Mouse (Mus musculus) embryonic facial prominence, embryonic 13.5 days (tissue): ENCODE data around the gene 4933405L10Rik. TPM values are rescaled to one million over a fixed set of nuclear protein-coding genes. Genes with fewer than 3 reads are reported as not detected.

Experiments used
- ATAC-seq: fragments of 200-750 bp; cut with Nextera tagmentation; 2 replicates; pipeline ENCODE4 v1.8.0; 2017; ENCODE audit warnings: low read depth; ENCODE audit not compliant: insufficient number of reproducible peaks, insufficient read depth, low FRiP score, low TSS enrichment
- H3K27ac ChIP-seq: fragments of 300-500 bp; sonication (generic); 2 replicates; pipeline ENCODE4 v1.5.1; 2015; ENCODE audit warnings: moderate library complexity, mild to moderate bottlenecking, inconsistent platforms
- H3K27me3 ChIP-seq: fragments of 300-500 bp; sonication (generic); 2 replicates; pipeline ENCODE4 v1.6.1; 2015; ENCODE audit warnings: mild to moderate bottlenecking, inconsistent platforms
- H3K36me3 ChIP-seq: fragments of 300-500 bp; sonication (generic); 2 replicates; pipeline ENCODE4 v1.6.1; 2015; ENCODE audit warnings: mild to moderate bottlenecking, inconsistent platforms
- H3K4me1 ChIP-seq: fragments of 300-500 bp; sonication (generic); 2 replicates; pipeline ENCODE4 v1.6.1; 2015; ENCODE audit warnings: inconsistent platforms
- H3K4me2 ChIP-seq: fragments of 300-500 bp; sonication (generic); 2 replicates; pipeline ENCODE4 v1.6.1; 2015; ENCODE audit warnings: moderate library complexity, mild to moderate bottlenecking, inconsistent platforms
- H3K4me3 ChIP-seq: fragments of 300-500 bp; sonication (generic); 2 replicates; pipeline ENCODE4 v1.5.1; 2015; ENCODE audit warnings: mild to moderate bottlenecking, inconsistent platforms
- H3K9ac ChIP-seq: fragments of 300-500 bp; sonication (generic); 2 replicates; pipeline ENCODE4 v1.6.1; 2015; ENCODE audit warnings: mild to moderate bottlenecking, inconsistent platforms
- H3K9me3 ChIP-seq: fragments of 300-500 bp; sonication (generic); 2 replicates; pipeline ENCODE4 v1.6.1; 2016; ENCODE audit warnings: inconsistent platforms
- WGBS: fragments of 180-500 bp; shearing (Covaris S2); methylation state at CpG from one replicate; pipeline ENCODE4 v1.1.7; 2015; ENCODE audit warnings: mixed read lengths; 5-methylcytosine and 5-hydroxymethylcytosine counted together
- polyA plus RNA-seq: library from polyadenylated mRNA; unstranded; fragments of >200 nt; fragmentation: Nextera tagmentation; extraction: Ambion mirVana; gene quantifications from 2 replicates; pipeline ENCODE4 v1.2.1, GENCODE M21; 2015

Gene 4933405L10Rik
- polyA plus RNA-seq = 0.25 and 0.36 TPM in 2 replicates

- H3K36me3 ChIP-seq = peaks cover 19% of the 10 kb centered on the region
- H3K4me2 ChIP-seq = peak within 1 kb of the TSS; percentile 92
- H3K9ac ChIP-seq = peak within 1 kb of the TSS; percentile 79
- WGBS = under 1% methylated on average over 55 of the region's 55 CpGs
- peaks cover 14% of the 10 kb centered on the region for H3K4me1 ChIP-seq
- ATAC-seq = peak; percentile 65
- H3K4me3 ChIP-seq = peak within 1 kb of the TSS; percentile 62
- peak within 1 kb of the TSS; percentile 28; the same call in 1 of the 2 replicates for H3K27ac ChIP-seq
- H3K9me3 ChIP-seq = no peaks in the 10 kb centered on the region
- H3K27me3 ChIP-seq = no peaks in the 10 kb centered on the region
These were observed at the start of gene 4933405L10Rik, which contains the start of gene Enkd1 for GRCm38 (mm10) chr8:105707498-105708403. Gene 4933405L10Rik (plus strand): TSS chr8:105707655. Gene Enkd1 (minus strand): TSS chr8:105708210.

GRCm38 (mm10) chr8:105661167-105661566 lies 46.3 kb upstream of the 4933405L10Rik start:
- Histone ChIP-seq H3K27me3 (no peaks in the 10 kb centered on the region), H3K4me3 (no peak overlapping the region), H3K4me1 (no peaks in the 10 kb centered on the region), H3K9me3 (no peaks in the 10 kb centered on the region), H3K27ac (no peak overlapping the region), H3K9ac (no peak overlapping the region), H3K36me3 (peaks cover 31% of the 10 kb centered on the region), H3K4me2 (no peak overlapping the region)
- ATAC-seq = no peak
- WGBS = 75% methylated on average over 3 of the region's 3 CpGs

DNA sequence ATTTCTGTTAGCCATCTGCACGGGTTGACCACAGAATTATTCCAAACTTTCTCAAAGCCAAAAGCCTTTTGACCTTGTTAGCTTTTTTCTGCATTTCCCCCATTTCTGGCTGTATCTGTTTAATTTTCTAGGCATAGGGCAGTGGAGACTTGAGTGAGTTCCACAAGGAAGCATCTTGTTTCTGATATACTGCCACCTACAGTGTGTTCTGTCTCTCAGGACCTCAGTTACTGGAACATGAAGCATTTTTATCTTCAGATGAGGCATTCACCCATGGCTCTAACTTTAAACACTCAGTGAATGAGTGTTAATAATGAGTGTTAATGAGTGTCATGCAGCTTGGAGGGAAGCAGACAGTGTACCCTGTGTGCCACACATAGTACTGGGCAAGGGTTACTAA lies 29.6 kb upstream of the 4933405L10Rik start:
- WGBS = 84% methylated on average over 1 of the region's 1 CpGs
- ATAC-seq = no peak
- H3K4me3 ChIP-seq = no peak overlapping the region
- no peak overlapping the region for H3K9ac ChIP-seq
- no peak overlapping the region for H3K4me2 ChIP-seq
- peaks cover 93% of the 10 kb centered on the region for H3K36me3 ChIP-seq
- no peak overlapping the region for H3K27ac ChIP-seq
- H3K27me3 ChIP-seq = no peaks in the 10 kb centered on the region
- no peaks in the 10 kb centered on the region for H3K9me3 ChIP-seq
- H3K4me1 ChIP-seq = no peaks in the 10 kb centered on the region

GRCm38 (mm10) chr8:105685325-105685724 lies 22.1 kb upstream of the 4933405L10Rik start:
- H3K4me2 ChIP-seq = no peak overlapping the region
- H3K9ac ChIP-seq = no peak overlapping the region; the same call in 1 of the 2 replicates
- no peak overlapping the region for H3K4me3 ChIP-seq
- H3K36me3 ChIP-seq = peaks cover 38% of the 10 kb centered on the region
- WGBS = 71% methylated on average over 7 of the region's 7 CpGs
- H3K27me3 ChIP-seq = no peaks in the 10 kb centered on the region
- ATAC-seq = no peak
- H3K9me3 ChIP-seq = no peaks in the 10 kb centered on the region
- no peak overlapping the region for H3K27ac ChIP-seq
- peaks cover 9% of the 10 kb centered on the region; the same call in 1 of the 2 replicates for H3K4me1 ChIP-seq

- H3K4me3 ChIP-seq = peak within 1 kb of the TSS; percentile 7; the same call in 1 of the 2 replicates
- no peak within 1 kb of the TSS for H3K27ac ChIP-seq
- no peaks in the 10 kb centered on the region for H3K9me3 ChIP-seq
- no peaks in the 10 kb centered on the region for H3K27me3 ChIP-seq
- peaks cover 33% of the 10 kb centered on the region for H3K36me3 ChIP-seq
- peaks cover 9% of the 10 kb centered on the region; the same call in 1 of the 2 replicates for H3K4me1 ChIP-seq
- peak within 1 kb of the TSS; percentile 1; the same call in 1 of the 2 replicates for H3K9ac ChIP-seq
- peak within 1 kb of the TSS; percentile 47 for H3K4me2 ChIP-seq
- peak; percentile 20; the same call in 1 of the 2 replicates for ATAC-seq
- WGBS = 7% methylated on average over 26 of the region's 26 CpGs
These were observed 21.6 kb upstream of the 4933405L10Rik start, which contains the start of gene Carmil2 for GRCm38 (mm10) chr8:105685796-105686308. Gene Carmil2 (plus strand): TSS chr8:105686274.

GRCm38 (mm10) chr8:105686551-105686950 lies 20.9 kb upstream of the 4933405L10Rik start:
- no peak overlapping the region for H3K4me2 ChIP-seq
- no peak for ATAC-seq

GRCm38 (mm10) chr8:105687512-105687911 lies 19.9 kb upstream of the 4933405L10Rik start:
- Histone ChIP-seq H3K9ac (no peak overlapping the region), H3K9me3 (no peaks in the 10 kb centered on the region), H3K4me3 (no peak overlapping the region), H3K27me3 (no peaks in the 10 kb centered on the region), H3K36me3 (peaks cover 17% of the 10 kb centered on the region), H3K27ac (no peak overlapping the region), H3K4me1 (peaks cover 9% of the 10 kb centered on the region; the same call in 1 of the 2 replicates), H3K4me2 (no peak overlapping the region)
- 70% methylated on average over 8 of the region's 8 CpGs for WGBS
- no peak for ATAC-seq

More at GRCm38 (mm10) chr8:105686551-105686950, 20.9 kb upstream of the 4933405L10Rik start:
- Histone ChIP-seq H3K9ac (no peak overlapping the region), H3K4me3 (no peak overlapping the region), H3K36me3 (peaks cover 26% of the 10 kb centered on the region), H3K9me3 (no peaks in the 10 kb centered on the region), H3K4me1 (peaks cover 9% of the 10 kb centered on the region; the same call in 1 of the 2 replicates), H3K27me3 (no peaks in the 10 kb centered on the region), H3K27ac (no peak overlapping the region)
- WGBS = 55% methylated on average over 6 of the region's 6 CpGs

DNA sequence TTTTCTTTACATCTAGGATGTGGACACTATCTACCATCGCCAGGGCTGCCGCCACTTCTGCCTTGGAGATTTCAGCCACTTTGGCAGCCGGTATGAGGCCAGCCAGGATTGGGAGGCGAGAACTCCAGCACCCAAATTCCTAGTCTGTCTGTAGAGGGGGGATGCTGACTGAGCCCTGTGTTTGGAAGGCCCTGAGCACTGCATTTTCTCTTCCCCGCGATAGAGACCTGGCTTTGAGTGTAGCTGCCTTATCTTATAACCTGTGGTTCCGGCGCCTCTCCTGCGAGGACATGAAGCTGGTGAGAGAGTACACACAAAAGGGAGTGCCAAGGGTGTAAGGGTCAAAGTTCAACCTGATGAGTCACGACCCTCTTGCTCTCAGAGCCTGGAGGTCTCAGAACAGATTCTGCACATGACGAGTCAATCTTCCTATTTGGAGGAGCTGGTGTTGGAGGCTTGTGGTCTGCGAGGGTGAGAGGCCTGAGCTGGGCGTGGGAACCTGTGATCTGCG lies 19.2 kb upstream of the 4933405L10Rik start:
- Histone ChIP-seq H3K9me3 (no peaks in the 10 kb centered on the region; the same call in 1 of the 2 replicates), H3K4me2 (no peak overlapping the region), H3K27me3 (no peaks in the 10 kb centered on the region), H3K4me1 (peaks cover 9% of the 10 kb centered on the region; the same call in 1 of the 2 replicates), H3K4me3 (no peak overlapping the region), H3K27ac (no peak overlapping the region), H3K9ac (no peak overlapping the region), H3K36me3 (peaks cover 12% of the 10 kb centered on the region)
- no peak for ATAC-seq
- 68% methylated on average over 14 of the region's 14 CpGs for WGBS

GRCm38 (mm10) chr8:105689256-105689982 lies 18.0 kb upstream of the 4933405L10Rik start:
- 61% methylated on average over 35 of the region's 35 CpGs for WGBS
- no peak overlapping the region for H3K27ac ChIP-seq
- H3K4me1 ChIP-seq = peaks cover 18% of the 10 kb centered on the region
- peaks cover 5% of the 10 kb centered on the region for H3K27me3 ChIP-seq
- peaks cover 3% of the 10 kb centered on the region; the same call in 1 of the 2 replicates for H3K36me3 ChIP-seq
- H3K4me2 ChIP-seq = no peak overlapping the region
- H3K9me3 ChIP-seq = no peaks in the 10 kb centered on the region; the same call in 1 of the 2 replicates
- no peak for ATAC-seq
- H3K4me3 ChIP-seq = no peak overlapping the region
- H3K9ac ChIP-seq = 0 out of 2 replicates have a peak overlapping the region, but pooled peaks have one; percentile 32

GRCm38 (mm10) chr8:105689983-105690360 lies 17.5 kb upstream of the 4933405L10Rik start:
- Histone ChIP-seq H3K27ac (no peak overlapping the region), H3K36me3 (peaks cover 3% of the 10 kb centered on the region; the same call in 1 of the 2 replicates), H3K27me3 (peaks cover 11% of the 10 kb centered on the region), H3K4me2 (no peak overlapping the region), H3K4me3 (no peak overlapping the region), H3K9ac (no peak overlapping the region), H3K9me3 (no peaks in the 10 kb centered on the region; the same call in 1 of the 2 replicates), H3K4me1 (peaks cover 20% of the 10 kb centered on the region)
- no peak for ATAC-seq
- 87% methylated on average over 9 of the region's 9 CpGs for WGBS

DNA sequence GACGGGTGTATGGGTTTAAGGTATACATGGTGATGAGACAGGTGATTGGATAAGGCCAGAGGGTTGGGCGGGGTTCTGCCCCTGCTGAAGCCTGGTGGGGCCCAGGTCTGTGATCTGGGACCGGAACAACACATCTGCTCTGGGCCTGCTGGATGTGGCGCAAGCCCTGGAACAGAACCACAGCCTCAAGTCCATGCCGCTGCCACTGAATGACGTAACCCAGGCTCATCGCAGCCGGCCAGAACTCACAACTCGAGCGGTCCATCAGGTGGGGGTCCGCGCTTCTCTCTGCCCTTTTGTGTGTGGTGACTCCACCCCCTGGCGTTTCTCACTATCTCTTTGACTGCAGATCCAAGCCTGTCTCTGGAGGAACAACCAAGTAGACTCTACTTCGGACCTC lies 16.5 kb upstream of the 4933405L10Rik start:
- 82% methylated on average over 14 of the region's 14 CpGs for WGBS
- peaks cover 13% of the 10 kb centered on the region for H3K4me1 ChIP-seq
- peaks cover 3% of the 10 kb centered on the region; the same call in 1 of the 2 replicates for H3K36me3 ChIP-seq
- no peaks in the 10 kb centered on the region; the same call in 1 of the 2 replicates for H3K9me3 ChIP-seq
- H3K9ac ChIP-seq = no peak overlapping the region
- H3K4me2 ChIP-seq = no peak overlapping the region
- H3K27me3 ChIP-seq = peaks cover 17% of the 10 kb centered on the region
- no peak overlapping the region for H3K27ac ChIP-seq
- ATAC-seq = no peak
- H3K4me3 ChIP-seq = no peak overlapping the region
